Comparison of ENCODE assay signal across 11 mouse cellular contexts in genomic region chr5:134873956-134874879, GRCm38 (mm10). TPM values are rescaled to one million over a fixed set of nuclear protein-coding genes. Genes with fewer than 3 reads are reported as not detected.
DNase-seq lines count a peak whose midpoint lies in the region; ATAC-seq lines count a peak whose summit lies in the region.
"Had no signal": no experiment of that assay in that cellular context is flagged by ENCODE, and none has a peak within 500 bp of the region (broad histone marks: within the 10 kb centered on the region; RNA-seq: fewer than 3 reads in every experiment).

No protein-coding gene starts in this region.

- H3K27ac ChIP-seq in forebrain, embryonic 14.5 days (ENCODE audit: low read depth, low read length): no peak overlapping the region
- H3K27ac ChIP-seq in forebrain, embryonic 15.5 days (replicated peaks): no peak overlapping the region

- H3K4me2 ChIP-seq in forebrain, embryonic 14.5 days (ENCODE audit: low read length): no peak overlapping the region
- no peak overlapping the region for H3K4me2 ChIP-seq in forebrain, embryonic 15.5 days (replicated peaks)

- no peaks in the 10 kb centered on the region for H3K9me3 ChIP-seq in forebrain, embryonic 14.5 days (replicated peaks; ENCODE audit: control insufficient read depth, low read length)
- no peaks in the 10 kb centered on the region for H3K9me3 ChIP-seq in forebrain, embryonic 15.5 days

- H3K27me3 ChIP-seq in forebrain, embryonic 14.5 days (replicated peaks; ENCODE audit: control insufficient read depth, insufficient read depth, low read length): no peaks in the 10 kb centered on the region
- H3K27me3 ChIP-seq in forebrain, embryonic 15.5 days: no peaks in the 10 kb centered on the region

- no peak overlapping the region for H3K9ac ChIP-seq in forebrain, embryonic 14.5 days (ENCODE audit: low read length)
- H3K9ac ChIP-seq in forebrain, embryonic 15.5 days (replicated peaks): no peak overlapping the region

- H3K4me1 ChIP-seq in forebrain, embryonic 14.5 days (ENCODE audit: control insufficient read depth, insufficient read depth, low read length): no peaks in the 10 kb centered on the region
- H3K4me1 ChIP-seq in forebrain, embryonic 15.5 days: peaks cover 7% of the 10 kb centered on the region; the same call in 1 of the 2 replicates

- no peaks in the 10 kb centered on the region for H3K36me3 ChIP-seq in forebrain, embryonic 14.5 days (ENCODE audit: control insufficient read depth, insufficient read depth, low read length)
- no peaks in the 10 kb centered on the region for H3K36me3 ChIP-seq in forebrain, embryonic 15.5 days

- H3K4me3 ChIP-seq in forebrain, embryonic 14.5 days (ENCODE audit: low read depth, low read length): no peak overlapping the region
- no peak overlapping the region for H3K4me3 ChIP-seq in forebrain, embryonic 15.5 days

- WGBS in forebrain, embryonic 14.5 days: 62% methylated on average over 21 of the region's 21 CpGs
- WGBS in forebrain, embryonic 15.5 days: 57% methylated on average over 21 of the region's 21 CpGs

- no peak for ATAC-seq in forebrain, embryonic 14.5 days
- no peak for ATAC-seq in forebrain, embryonic 15.5 days (replicated peaks)

- DNase-seq in forebrain, embryonic 14.5 days (ENCODE audit: low spot score): peak; percentile 36
- peak; percentile 64 to 71 for DNase-seq in right cerebral cortex, postnatal 10 days (ENCODE audit: low spot score in 2 of 2)
- DNase-seq in right cerebral cortex, postnatal 25 days: no peak
- DNase-seq in heart, postnatal 4 days: peak; percentile 81
- DNase-seq in urinary bladder, postnatal 14 days (ENCODE audit: low spot score): peak; percentile 77
- DNase-seq in spleen, adult 12 weeks (ENCODE audit: low spot score): no peak
- no peak for DNase-seq in T-cell, adult 2 months (ENCODE audit: low spot score)

RNA-seq across cellular contexts. Expression of gene Tmem270, which starts 32.3 kb away (rescaled TPM):
- not detected in 2 replicates for polyA plus RNA-seq in forebrain, embryonic 14.5 days (2014; fragmentation: Nextera tagmentation; extraction: Ambion mirVana)
- polyA plus RNA-seq in forebrain, embryonic 15.5 days (2015; fragmentation: Nextera tagmentation; extraction: Ambion mirVana): not detected in 2 replicates
- total RNA-seq in heart, postnatal 4 days (2021): not detected
- total RNA-seq: left cerebral cortex, adult 18-20 months; neutrophil, adult 5-6 weeks had no signal
- polyA plus RNA-seq: C2C12 had no signal

RNA-seq across cellular contexts. Expression of gene Cldn13, which starts 41.1 kb away (rescaled TPM):
- polyA plus RNA-seq in forebrain, embryonic 14.5 days (2014; fragmentation: Nextera tagmentation; extraction: Ambion mirVana): 0.22 TPM in 1 of 2 replicates, not detected in the other
- not detected in 2 replicates for polyA plus RNA-seq in forebrain, embryonic 15.5 days (2015; fragmentation: Nextera tagmentation; extraction: Ambion mirVana)
- total RNA-seq in heart, postnatal 4 days (2021): not detected
- total RNA-seq: left cerebral cortex, adult 18-20 months; neutrophil, adult 5-6 weeks had no signal
- polyA plus RNA-seq: C2C12 had no signal

RNA-seq across cellular contexts. Expression of gene Mettl27, which starts 58.0 kb away (rescaled TPM):
- 6.3 and 9.4 TPM in 2 replicates for polyA plus RNA-seq in forebrain, embryonic 14.5 days (2014; fragmentation: Nextera tagmentation; extraction: Ambion mirVana)
- 8.8 and 10.1 TPM in 2 replicates for polyA plus RNA-seq in forebrain, embryonic 15.5 days (2015; fragmentation: Nextera tagmentation; extraction: Ambion mirVana)
- 1 to 10 TPM; 6.2 to 7.1 TPM for total RNA-seq in heart, postnatal 4 days (2021)

Comparison
In these comparisons a context has a peak if more than half of its experiments do, and no peak if none do; other contexts are left out.
1. DNase-seq: peak in forebrain, embryonic 14.5 days (single experiment), right cerebral cortex, postnatal 10 days (2 of 2), heart, postnatal 4 days (single experiment) and urinary bladder, postnatal 14 days (single experiment); none in right cerebral cortex, postnatal 25 days (single experiment), spleen, adult 12 weeks (single experiment) and T-cell, adult 2 months (single experiment).